Mouse (Mus musculus) ES-E14 (cell line): ENCODE results near the gene Mob3b.

ENCODE experiments used
- CHD2 ChIP-seq: IDR thresholded peaks from 2 replicates; pipeline ENCODE4 v1.6.1; 2014; ENCODE audit warnings: mild to moderate bottlenecking, low read depth, low read length, inconsistent platforms
- HCFC1 ChIP-seq: IDR thresholded peaks from 2 replicates; pipeline ENCODE4 v1.6.1; 2012; ENCODE audit warnings: low read length, inconsistent platforms, borderline replicate concordance; ENCODE audit not compliant: insufficient read depth
- MAFK ChIP-seq: IDR thresholded peaks from 2 replicates; pipeline ENCODE4 v1.6.1; 2014; ENCODE audit warnings: mild to moderate bottlenecking, low read depth, low read length, inconsistent platforms; ENCODE audit not compliant: insufficient read depth
- ZC3H11A ChIP-seq: IDR thresholded peaks from 2 replicates; pipeline ENCODE4 v1.6.1; 2012; ENCODE audit warnings: low read depth, mild to moderate bottlenecking, inconsistent platforms, low read length, borderline replicate concordance
- ZNF384 ChIP-seq: IDR thresholded peaks from 2 replicates; pipeline ENCODE4 v1.6.1; 2012; ENCODE audit warnings: low read depth, low read length, inconsistent platforms

GRCm38 (mm10) chr4:35031141-35031540 lies 126.1 kb downstream of the Mob3b start:
- no peak for TF ChIP-seq CHD2
- TF ChIP-seq HCFC1: no peak
- no peak for TF ChIP-seq MAFK
- TF ChIP-seq ZNF384: no peak
- TF ChIP-seq ZC3H11A: no peak
